Mouse (Mus musculus): ENCODE measurements at regions not wholly inside any gene's neighbourhood (a gene's known extent, or its start where the extent isn't known, plus 50 kb on each side); places are given as distances from the start of the nearest gene placed in this dataset.

DNA sequence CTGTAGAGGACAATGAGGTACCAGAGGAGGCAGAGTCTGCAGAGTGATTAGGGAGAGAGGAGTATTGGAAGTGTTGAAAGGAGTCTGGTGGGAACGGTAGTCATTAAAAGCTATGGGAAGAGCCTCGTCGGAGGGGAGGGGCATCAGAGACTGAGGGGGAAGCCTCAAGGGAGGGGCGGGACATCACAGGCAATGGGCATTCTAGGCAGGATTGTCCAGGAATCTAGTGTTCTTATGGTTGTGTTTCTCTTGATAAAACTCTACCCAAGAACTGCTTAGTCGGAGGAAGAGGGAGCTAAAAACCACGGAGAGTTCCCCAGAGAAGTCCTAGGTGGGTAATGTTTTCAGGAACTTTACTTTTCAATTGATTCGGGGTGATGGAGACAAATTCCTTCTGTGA lies 90.2 kb downstream of the Sec23ip start:
- no peaks in the 10 kb centered on the region for H3K27me3 ChIP-seq (replicated peaks; ENCODE audit: control insufficient read depth, insufficient read depth, low read length)
- no peaks in the 10 kb centered on the region for H3K36me3 ChIP-seq (ENCODE audit: control insufficient read depth, insufficient read depth, low read length)
- H3K4me1 ChIP-seq (ENCODE audit: control insufficient read depth, insufficient read depth, low read length) = no peaks in the 10 kb centered on the region
- ATAC-seq (ENCODE audit: low read depth) = no peak
- 47% methylated on average over 7 of the region's 7 CpGs for WGBS
- H3K4me3 ChIP-seq (ENCODE audit: low read depth, low read length) = no peak overlapping the region
- no peak overlapping the region for H3K4me2 ChIP-seq (ENCODE audit: low read depth, low read length)
- no peak overlapping the region for H3K9ac ChIP-seq (ENCODE audit: low read depth, low read length)
- no peaks in the 10 kb centered on the region for H3K9me3 ChIP-seq (ENCODE audit: control insufficient read depth, low read length)
- no peak for DNase-seq (ENCODE audit: low spot score)
- H3K27ac ChIP-seq (replicated peaks; ENCODE audit: low read depth, low read length) = no peak overlapping the region

DNA sequence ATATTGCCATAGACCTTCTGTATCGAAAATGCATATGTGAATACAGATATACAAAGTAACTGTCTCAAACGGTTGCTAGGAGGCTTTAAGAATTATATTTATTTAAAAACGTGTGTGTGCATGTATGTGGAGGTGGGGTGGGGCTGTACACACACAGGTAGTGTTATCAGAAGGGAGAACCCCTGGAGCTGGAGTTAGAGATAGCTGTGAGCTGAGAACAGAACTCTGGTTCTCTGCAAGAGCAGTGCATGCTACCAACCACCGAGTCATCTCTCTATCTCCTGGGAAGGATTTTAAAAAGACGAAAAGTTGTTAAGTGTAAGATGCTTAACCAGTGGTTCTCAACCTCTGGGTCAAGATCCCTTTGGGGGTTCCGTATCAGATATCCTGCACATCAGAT lies 91.7 kb downstream of the Sec23ip start:
- no peak for ATAC-seq (ENCODE audit: low read depth)
- WGBS = 76% methylated on average over 6 of the region's 6 CpGs
- no peaks in the 10 kb centered on the region for H3K36me3 ChIP-seq (ENCODE audit: control insufficient read depth, insufficient read depth, low read length)
- no peak overlapping the region for H3K4me2 ChIP-seq (ENCODE audit: low read depth, low read length)
- no peak overlapping the region for H3K4me3 ChIP-seq (ENCODE audit: low read depth, low read length)
- no peaks in the 10 kb centered on the region for H3K27me3 ChIP-seq (replicated peaks; ENCODE audit: control insufficient read depth, insufficient read depth, low read length)
- H3K9me3 ChIP-seq (ENCODE audit: control insufficient read depth, low read length) = no peaks in the 10 kb centered on the region
- no peaks in the 10 kb centered on the region for H3K4me1 ChIP-seq (ENCODE audit: control insufficient read depth, insufficient read depth, low read length)
- H3K27ac ChIP-seq (replicated peaks; ENCODE audit: low read depth, low read length) = no peak overlapping the region
- DNase-seq (ENCODE audit: low spot score) = no peak
- no peak overlapping the region for H3K9ac ChIP-seq (ENCODE audit: low read depth, low read length)

DNA sequence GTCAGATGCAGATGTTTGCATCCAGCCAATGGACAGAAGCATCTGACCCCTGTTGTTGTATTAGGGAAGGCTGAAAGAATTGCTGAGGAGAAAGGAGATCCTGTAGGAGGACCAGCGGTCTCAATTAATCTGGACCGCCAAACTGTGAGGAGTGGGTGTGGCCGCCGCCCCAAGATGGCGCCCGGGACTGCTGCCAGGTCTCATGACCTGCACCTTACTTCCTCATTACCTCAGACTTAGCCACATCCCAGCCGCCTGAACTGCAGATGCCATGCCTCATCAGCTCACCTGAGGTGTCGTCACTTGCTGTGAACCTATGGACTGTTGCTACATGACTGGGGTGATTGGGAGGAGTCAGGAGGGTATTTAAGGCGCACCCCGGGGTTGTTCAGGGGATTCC lies 97.8 kb downstream of the Sec23ip start:
- no peak overlapping the region for H3K4me2 ChIP-seq (ENCODE audit: low read depth, low read length)
- H3K36me3 ChIP-seq (ENCODE audit: control insufficient read depth, insufficient read depth, low read length) = no peaks in the 10 kb centered on the region
- no peaks in the 10 kb centered on the region for H3K27me3 ChIP-seq (replicated peaks; ENCODE audit: control insufficient read depth, insufficient read depth, low read length)
- H3K9ac ChIP-seq (ENCODE audit: low read depth, low read length) = no peak overlapping the region
- no peaks in the 10 kb centered on the region for H3K9me3 ChIP-seq (ENCODE audit: control insufficient read depth, low read length)
- DNase-seq (ENCODE audit: low spot score) (no peak), ATAC-seq (ENCODE audit: low read depth) (no peak)
- 88% methylated on average over 10 of the region's 10 CpGs for WGBS
- no peaks in the 10 kb centered on the region for H3K4me1 ChIP-seq (ENCODE audit: control insufficient read depth, insufficient read depth, low read length)
- H3K4me3 ChIP-seq (ENCODE audit: low read depth, low read length) = no peak overlapping the region
- no peak overlapping the region for H3K27ac ChIP-seq (replicated peaks; ENCODE audit: low read depth, low read length)

DNA sequence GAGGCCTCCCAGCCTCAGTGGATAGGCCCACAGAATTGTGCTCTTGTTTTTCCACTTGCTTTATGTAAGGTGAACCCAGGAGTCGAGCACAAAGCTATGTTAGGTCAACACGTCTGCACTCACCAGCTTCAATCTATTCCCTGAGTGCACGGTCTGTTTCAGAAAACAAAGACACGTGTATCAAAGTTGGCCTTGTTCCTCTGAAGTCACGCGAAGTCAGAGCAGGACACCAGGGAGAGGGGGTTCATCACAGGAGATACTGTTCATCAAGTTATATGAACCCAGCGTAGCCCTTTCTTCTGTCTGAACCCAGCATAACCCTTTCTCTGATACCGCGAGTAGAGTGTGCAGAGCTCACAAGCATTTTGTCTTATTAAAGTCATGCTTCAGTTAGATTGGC lies 98.8 kb downstream of the Sec23ip start:
- Histone ChIP-seq H3K9ac (ENCODE audit: low read depth, low read length) (no peak overlapping the region), H3K27ac (replicated peaks; ENCODE audit: low read depth, low read length) (no peak overlapping the region), H3K4me2 (ENCODE audit: low read depth, low read length) (no peak overlapping the region), H3K4me3 (ENCODE audit: low read depth, low read length) (no peak overlapping the region), H3K27me3 (replicated peaks; ENCODE audit: control insufficient read depth, insufficient read depth, low read length) (no peaks in the 10 kb centered on the region), H3K9me3 (ENCODE audit: control insufficient read depth, low read length) (no peaks in the 10 kb centered on the region), H3K4me1 (ENCODE audit: control insufficient read depth, insufficient read depth, low read length) (no peaks in the 10 kb centered on the region), H3K36me3 (ENCODE audit: control insufficient read depth, insufficient read depth, low read length) (no peaks in the 10 kb centered on the region)
- 72% methylated on average over 9 of the region's 9 CpGs for WGBS
- DNase-seq (ENCODE audit: low spot score) (no peak), ATAC-seq (ENCODE audit: low read depth) (no peak)

DNA sequence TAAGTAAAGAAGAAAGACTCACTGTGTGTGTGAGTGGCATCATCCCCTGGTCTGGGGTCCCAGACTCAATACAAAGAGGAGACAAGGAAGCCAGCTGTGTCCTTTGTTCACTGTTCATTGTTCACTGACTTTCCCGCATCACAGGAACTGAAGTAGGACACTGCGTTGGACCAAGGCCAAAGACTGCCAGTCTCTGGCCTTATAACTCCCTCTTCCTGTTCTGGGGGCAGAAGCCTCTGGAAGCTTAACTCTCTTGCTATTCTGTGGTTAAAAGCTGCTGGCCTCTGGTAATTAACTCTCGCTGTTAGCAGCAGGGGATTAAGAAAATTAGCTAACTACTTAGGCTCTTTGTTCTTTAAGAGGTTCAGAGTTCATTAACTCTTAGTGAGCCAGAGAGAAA lies 104.5 kb downstream of the Sec23ip start:
- DNase-seq (ENCODE audit: low spot score) (peak; percentile 39), ATAC-seq (ENCODE audit: low read depth) (no peak)
- Histone ChIP-seq H3K4me1 (ENCODE audit: control insufficient read depth, insufficient read depth, low read length) (no peaks in the 10 kb centered on the region), H3K4me2 (ENCODE audit: low read depth, low read length) (no peak overlapping the region), H3K27me3 (replicated peaks; ENCODE audit: control insufficient read depth, insufficient read depth, low read length) (no peaks in the 10 kb centered on the region), H3K27ac (replicated peaks; ENCODE audit: low read depth, low read length) (no peak overlapping the region), H3K36me3 (ENCODE audit: control insufficient read depth, insufficient read depth, low read length) (no peaks in the 10 kb centered on the region), H3K9ac (ENCODE audit: low read depth, low read length) (no peak overlapping the region), H3K4me3 (ENCODE audit: low read depth, low read length) (no peak overlapping the region), H3K9me3 (ENCODE audit: control insufficient read depth, low read length) (0 out of 2 replicates have a peak, but pooled peaks cover 7% of the 10 kb centered on the region)
- 19% methylated on average over 3 of the region's 3 CpGs for WGBS

DNA sequence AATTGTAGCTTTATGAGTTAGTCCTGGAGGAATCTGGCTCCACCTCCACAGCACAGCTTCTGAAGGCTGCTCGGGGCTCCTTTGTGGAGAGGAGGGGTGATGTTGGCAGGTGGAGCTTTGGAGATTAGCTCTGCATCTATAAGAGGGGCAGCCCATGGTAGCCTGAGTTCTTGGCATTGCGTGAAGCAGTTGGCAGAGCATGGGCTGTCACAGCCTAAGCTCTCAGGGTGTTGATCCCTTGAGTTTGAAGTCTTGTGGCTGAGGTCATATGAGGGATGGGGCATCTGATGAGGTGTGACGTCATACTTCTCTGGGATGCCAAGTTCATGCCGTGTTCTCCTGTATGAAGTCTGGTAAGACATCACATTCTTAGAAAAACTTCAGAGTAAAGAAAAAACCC lies 109.5 kb downstream of the Sec23ip start:
- Histone ChIP-seq H3K27ac (replicated peaks; ENCODE audit: low read depth, low read length) (no peak overlapping the region), H3K4me1 (ENCODE audit: control insufficient read depth, insufficient read depth, low read length) (no peaks in the 10 kb centered on the region), H3K27me3 (replicated peaks; ENCODE audit: control insufficient read depth, insufficient read depth, low read length) (no peaks in the 10 kb centered on the region), H3K4me3 (ENCODE audit: low read depth, low read length) (no peak overlapping the region), H3K4me2 (ENCODE audit: low read depth, low read length) (no peak overlapping the region), H3K9ac (ENCODE audit: low read depth, low read length) (no peak overlapping the region), H3K36me3 (ENCODE audit: control insufficient read depth, insufficient read depth, low read length) (no peaks in the 10 kb centered on the region), H3K9me3 (ENCODE audit: control insufficient read depth, low read length) (0 out of 2 replicates have a peak, but pooled peaks cover 7% of the 10 kb centered on the region)
- ATAC-seq (ENCODE audit: low read depth) (no peak), DNase-seq (ENCODE audit: low spot score) (peak; percentile 3)
- WGBS = 57% methylated on average over 4 of the region's 4 CpGs

DNA sequence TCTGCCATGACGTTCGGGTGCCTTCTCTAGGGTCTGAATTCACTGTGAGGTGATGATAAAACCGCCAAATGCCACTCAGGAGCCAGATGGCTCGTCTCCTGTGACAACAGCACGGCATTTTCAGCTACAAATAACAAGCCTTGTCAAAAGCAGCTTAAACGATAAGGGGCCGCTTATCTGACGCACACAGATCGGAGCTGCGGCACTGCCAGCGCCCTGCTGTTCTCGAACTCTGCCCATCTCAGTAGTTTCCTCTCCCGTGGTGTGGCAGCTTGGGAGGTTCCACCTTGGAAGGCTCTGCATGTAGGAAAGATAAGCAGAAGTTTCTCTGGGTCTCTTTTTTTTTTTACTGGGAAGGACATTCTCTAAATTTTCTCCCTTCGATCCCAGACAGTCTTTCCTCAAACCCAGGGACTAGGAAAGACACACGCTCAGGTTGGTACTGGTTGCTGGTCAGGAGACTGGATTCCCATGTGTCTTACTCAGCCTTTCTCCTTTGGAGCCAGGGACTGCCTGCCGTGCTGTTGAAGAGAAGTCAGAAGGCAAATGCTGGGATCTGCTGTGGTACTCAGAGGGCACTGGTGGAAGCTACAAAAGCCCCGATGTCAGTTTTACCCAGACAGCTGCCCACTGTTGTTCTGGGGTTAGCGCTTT lies 110.1 kb downstream of the Sec23ip start:
- 73% methylated on average over 18 of the region's 18 CpGs for WGBS

DNA sequence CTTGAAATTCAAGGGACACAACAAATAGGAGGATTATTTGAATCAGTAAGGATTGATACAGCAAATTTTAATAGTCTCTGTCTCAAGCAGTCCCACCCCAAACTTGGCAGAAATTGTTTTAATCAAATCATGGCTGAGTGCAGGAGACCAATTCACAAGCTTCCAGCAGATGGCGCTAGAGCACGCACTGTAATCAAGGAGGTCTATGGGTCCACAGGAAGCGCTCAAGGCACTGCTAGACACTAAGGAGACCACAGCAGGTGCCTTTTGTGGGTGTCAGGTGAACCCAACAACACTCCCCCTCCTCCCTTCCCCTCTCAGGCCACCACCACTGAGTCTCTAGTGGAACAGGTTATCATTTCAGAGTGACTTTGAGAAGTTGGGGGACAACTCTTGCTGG lies 115.4 kb downstream of the Sec23ip start:
- WGBS = 2% methylated on average over 3 of the region's 3 CpGs
- Histone ChIP-seq H3K4me2 (ENCODE audit: low read depth, low read length) (no peak overlapping the region), H3K36me3 (ENCODE audit: control insufficient read depth, insufficient read depth, low read length) (no peaks in the 10 kb centered on the region), H3K4me1 (ENCODE audit: control insufficient read depth, insufficient read depth, low read length) (no peaks in the 10 kb centered on the region), H3K4me3 (ENCODE audit: low read depth, low read length) (no peak overlapping the region), H3K27ac (replicated peaks; ENCODE audit: low read depth, low read length) (no peak overlapping the region), H3K9ac (ENCODE audit: low read depth, low read length) (no peak overlapping the region), H3K27me3 (replicated peaks; ENCODE audit: control insufficient read depth, insufficient read depth, low read length) (no peaks in the 10 kb centered on the region), H3K9me3 (ENCODE audit: control insufficient read depth, low read length) (no peaks in the 10 kb centered on the region)
- ATAC-seq (ENCODE audit: low read depth) (no peak; the same call in 1 of the 2 replicates), DNase-seq (ENCODE audit: low spot score) (peak; percentile 77)

More for the DNA sequence above, 110.1 kb downstream of the Sec23ip start:
- Histone ChIP-seq H3K4me2 (ENCODE audit: low read depth, low read length) (no peak overlapping the region), H3K9ac (ENCODE audit: low read depth, low read length) (no peak overlapping the region), H3K27ac (replicated peaks; ENCODE audit: low read depth, low read length) (no peak overlapping the region), H3K9me3 (ENCODE audit: control insufficient read depth, low read length) (0 out of 2 replicates have a peak, but pooled peaks cover 7% of the 10 kb centered on the region), H3K4me1 (ENCODE audit: control insufficient read depth, insufficient read depth, low read length) (no peaks in the 10 kb centered on the region), H3K36me3 (ENCODE audit: control insufficient read depth, insufficient read depth, low read length) (no peaks in the 10 kb centered on the region), H3K27me3 (replicated peaks; ENCODE audit: control insufficient read depth, insufficient read depth, low read length) (no peaks in the 10 kb centered on the region), H3K4me3 (ENCODE audit: low read depth, low read length) (no peak overlapping the region)
- DNase-seq (ENCODE audit: low spot score) (no peak), ATAC-seq (ENCODE audit: low read depth) (no peak)

DNA sequence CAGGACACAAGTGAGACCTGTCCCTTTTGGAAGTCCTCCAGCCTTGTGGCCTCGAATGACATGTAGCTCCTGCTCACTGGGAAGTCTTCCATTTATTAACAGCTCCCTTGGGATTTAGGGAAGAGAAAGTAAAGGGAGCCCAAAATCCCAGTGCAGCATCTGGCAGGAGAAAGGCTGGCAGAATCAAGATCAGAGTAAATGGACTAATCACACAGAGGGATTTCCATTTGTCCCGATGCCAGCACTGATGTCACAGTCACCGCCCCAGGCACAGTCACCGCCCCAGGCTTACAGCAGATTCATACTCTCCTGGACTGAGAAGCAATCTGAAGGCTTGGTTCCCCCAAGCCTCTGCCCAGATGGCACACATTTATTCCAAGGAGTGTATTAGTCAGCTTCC lies 116.0 kb downstream of the Sec23ip start:
- Histone ChIP-seq H3K9me3 (ENCODE audit: control insufficient read depth, low read length) (no peaks in the 10 kb centered on the region), H3K9ac (ENCODE audit: low read depth, low read length) (no peak overlapping the region), H3K4me3 (ENCODE audit: low read depth, low read length) (no peak overlapping the region), H3K36me3 (ENCODE audit: control insufficient read depth, insufficient read depth, low read length) (no peaks in the 10 kb centered on the region), H3K4me1 (ENCODE audit: control insufficient read depth, insufficient read depth, low read length) (no peaks in the 10 kb centered on the region), H3K27me3 (replicated peaks; ENCODE audit: control insufficient read depth, insufficient read depth, low read length) (no peaks in the 10 kb centered on the region), H3K27ac (replicated peaks; ENCODE audit: low read depth, low read length) (no peak overlapping the region), H3K4me2 (ENCODE audit: low read depth, low read length) (no peak overlapping the region)
- peak; percentile 7 for DNase-seq (ENCODE audit: low spot score)
- WGBS = 73% methylated on average over 4 of the region's 4 CpGs
- ATAC-seq (ENCODE audit: low read depth) = peak; percentile 55; the same call in 1 of the 2 replicates

Measured in embryonic facial prominence, embryonic 14.5 days (tissue).